Mouse (Mus musculus): ENCODE measurements around the gene Sox9.

- TF ChIP-seq CTCF (IDR thresholded peaks at IDR 0.05; ENCODE audit: control insufficient read depth, insufficient read depth, insufficient replicate concordance, low read depth, low read length) (no peak), POLR2A (IDR thresholded peaks at IDR 0.05; ENCODE audit: control insufficient read depth, low read depth, low read length) (no peak)
Observed at GRCm38 (mm10) chr11:112783401-112784346, 1.6 kb downstream of the Sox9 start.

Measured in testis, adult 2 months (tissue).